Mouse (Mus musculus) embryonic facial prominence, embryonic 14.5 days (tissue): ENCODE results near the gene Zbtb16. TPM values are rescaled to one million over a fixed set of nuclear protein-coding genes. Genes with fewer than 3 reads are reported as not detected.

Source experiments
- ATAC-seq: fragments of 200-750 bp; cut with Nextera tagmentation; 2 replicates; pipeline ENCODE4 v1.8.0; 2017; ENCODE audit warnings: low read depth, moderate number of reproducible peaks, moderate TSS enrichment
- DNase-seq: peaks from one replicate; pipeline ENCODE4 v3.0.0-alpha.2; 2015; ENCODE audit warnings: low spot score
- H3K27ac ChIP-seq: fragments of 300-500 bp; sonication (generic); replicated peaks from 2 replicates; pipeline ENCODE4 v1.5.1; 2014; ENCODE audit warnings: low read depth, mild to moderate bottlenecking, low read length, moderate library complexity
- H3K27me3 ChIP-seq: fragments of 300-500 bp; sonication (generic); replicated peaks from 2 replicates; pipeline ENCODE4 v1.6.1; 2014; ENCODE audit warnings: low read length; ENCODE audit not compliant: control insufficient read depth, insufficient read depth
- H3K36me3 ChIP-seq: fragments of 300-500 bp; sonication (generic); 2 replicates; pipeline ENCODE4 v1.6.1; 2014; ENCODE audit warnings: low read length, mixed read lengths; ENCODE audit not compliant: control insufficient read depth, insufficient read depth
- H3K4me1 ChIP-seq: fragments of 300-500 bp; sonication (generic); 2 replicates; pipeline ENCODE4 v1.6.1; 2014; ENCODE audit warnings: antibody characterized with exemption, low read length; ENCODE audit not compliant: control insufficient read depth, insufficient read depth
- H3K4me2 ChIP-seq: fragments of 300-500 bp; sonication (generic); 2 replicates; pipeline ENCODE4 v1.6.1; 2014; ENCODE audit warnings: low read depth, mild to moderate bottlenecking, low read length, moderate library complexity, mixed read lengths
- H3K4me3 ChIP-seq: fragments of 300-500 bp; sonication (generic); 2 replicates; pipeline ENCODE4 v1.5.1; 2014; ENCODE audit warnings: low read depth, mild to moderate bottlenecking, low read length
- H3K9ac ChIP-seq: fragments of 300-500 bp; sonication (generic); 2 replicates; pipeline ENCODE4 v1.6.1; 2014; ENCODE audit warnings: low read depth, mild to moderate bottlenecking, low read length, moderate library complexity, mixed read lengths
- H3K9me3 ChIP-seq: fragments of 300-500 bp; sonication (generic); 2 replicates; pipeline ENCODE4 v1.6.1; 2016; ENCODE audit warnings: low read length; ENCODE audit not compliant: control insufficient read depth
- WGBS: fragments of 180-500 bp; shearing (Covaris S2); extraction: QIAGEN DNeasy Blood & Tissue Kit; methylation state at CpG from one replicate; pipeline ENCODE4 v1.1.7; 2014; 5-methylcytosine and 5-hydroxymethylcytosine counted together
- polyA plus RNA-seq: library from polyadenylated mRNA; unstranded; fragments of >200 nt; fragmentation: Nextera tagmentation; extraction: Ambion mirVana; gene quantifications from 2 replicates; pipeline ENCODE4 v1.2.1, GENCODE M21; 2014

The Zbtb16 gene
- polyA plus RNA-seq, 1 experiment from 2014 or later: 4.1 TPM

DNA sequence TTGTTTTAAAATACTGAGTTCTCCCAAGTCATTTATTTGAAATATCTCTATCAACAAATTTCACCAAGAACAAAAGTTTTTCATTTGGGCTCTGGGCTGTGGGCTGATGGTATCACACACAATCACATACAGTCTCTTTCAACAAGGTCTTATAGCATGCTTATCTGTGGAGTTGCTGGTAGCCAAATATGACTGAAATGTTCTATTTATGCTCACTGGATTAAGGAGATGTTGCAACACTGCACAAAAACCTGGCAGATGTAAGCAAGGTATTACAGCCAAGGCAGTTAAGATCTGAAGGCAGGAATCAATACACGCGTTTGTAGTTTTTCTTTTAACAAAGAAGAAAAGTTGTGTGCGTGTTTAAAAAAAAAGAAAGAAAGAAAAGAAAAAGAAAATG is 84.1 kb downstream of the Zbtb16 start:
- H3K4me2 ChIP-seq: no peak overlapping the region
- no peaks in the 10 kb centered on the region for H3K36me3 ChIP-seq
- no peaks in the 10 kb centered on the region for H3K27me3 ChIP-seq
- no peaks in the 10 kb centered on the region for H3K9me3 ChIP-seq
- H3K4me3 ChIP-seq: no peak overlapping the region
- H3K9ac ChIP-seq: no peak overlapping the region
- DNase-seq (peak; percentile 21), ATAC-seq (no peak)
- peaks cover 13% of the 10 kb centered on the region for H3K4me1 ChIP-seq
- WGBS: 71% methylated on average over 3 of the region's 3 CpGs
- H3K27ac ChIP-seq: no peak overlapping the region

DNA sequence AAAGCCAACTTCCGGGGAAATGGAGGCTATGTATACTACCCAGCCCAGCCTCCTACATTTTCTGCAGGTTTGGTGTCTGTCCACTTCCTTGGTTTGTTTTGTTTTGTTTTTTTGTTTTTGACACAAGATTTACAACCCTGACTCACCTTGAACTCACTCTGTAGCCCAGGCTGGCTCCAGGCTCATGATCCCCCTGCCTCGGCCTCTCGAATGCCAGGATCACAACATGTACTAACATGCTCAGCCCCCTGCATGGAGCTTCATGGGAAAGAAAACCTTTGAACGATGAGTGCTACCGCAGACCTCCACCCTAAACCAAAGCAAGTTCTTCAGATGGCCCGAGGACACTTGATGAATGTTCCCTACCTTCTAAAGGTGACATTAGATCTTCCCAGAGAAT is 86.4 kb downstream of the Zbtb16 start:
- Histone ChIP-seq H3K27me3 (no peaks in the 10 kb centered on the region), H3K4me1 (peaks cover 2% of the 10 kb centered on the region; the same call in 1 of the 2 replicates), H3K4me3 (no peak overlapping the region), H3K9me3 (no peaks in the 10 kb centered on the region), H3K36me3 (no peaks in the 10 kb centered on the region), H3K9ac (no peak overlapping the region), H3K27ac (no peak overlapping the region), H3K4me2 (no peak overlapping the region)
- 88% methylated on average over 6 of the region's 6 CpGs for WGBS
- DNase-seq (no peak), ATAC-seq (no peak)

DNA sequence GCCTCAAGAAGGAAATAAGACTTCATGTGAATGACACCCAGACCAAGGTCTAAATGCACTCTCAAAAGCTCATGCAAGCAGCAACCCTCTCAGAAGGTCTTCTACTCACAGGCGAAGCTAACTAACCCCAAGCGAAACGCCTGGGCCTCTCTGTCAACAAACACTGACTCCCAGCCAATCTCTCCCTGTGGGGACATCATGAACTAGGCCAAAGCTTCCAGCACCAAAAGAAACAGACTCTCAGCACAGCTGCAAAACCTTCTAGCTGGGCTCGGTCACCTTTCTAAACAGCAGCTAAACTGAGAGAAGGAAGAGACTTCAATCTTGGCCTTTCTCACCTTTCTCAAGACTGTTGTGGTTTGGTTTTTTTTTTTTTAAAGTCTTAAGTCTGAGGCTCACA is 86.9 kb downstream of the Zbtb16 start:
- WGBS: 63% methylated on average over 4 of the region's 4 CpGs
- no peak overlapping the region for H3K27ac ChIP-seq

DNA sequence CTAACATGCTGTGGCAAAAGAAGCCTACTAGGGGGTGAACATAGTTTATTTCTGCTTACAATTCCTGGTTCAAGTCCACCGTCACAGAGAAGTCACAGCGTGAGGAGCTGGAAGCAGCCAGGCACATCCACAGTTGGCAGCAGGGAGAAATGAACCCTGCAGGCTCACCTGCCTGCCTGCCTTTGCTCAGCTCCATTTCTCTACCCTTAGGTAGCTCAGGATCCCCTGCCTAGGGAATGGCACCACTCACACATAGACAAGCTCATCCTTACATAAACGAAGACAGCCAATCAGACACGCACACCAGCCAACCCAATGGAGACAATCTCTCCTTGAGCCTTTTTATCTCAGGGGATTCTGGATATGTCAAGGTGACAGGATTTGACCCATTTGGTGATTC is 87.3 kb downstream of the Zbtb16 start:
- Histone ChIP-seq H3K4me3 (no peak overlapping the region), H3K36me3 (no peaks in the 10 kb centered on the region), H3K4me1 (peaks cover 4% of the 10 kb centered on the region; the same call in 1 of the 2 replicates), H3K27me3 (no peaks in the 10 kb centered on the region), H3K9me3 (no peaks in the 10 kb centered on the region), H3K9ac (no peak overlapping the region), H3K27ac (no peak overlapping the region), H3K4me2 (no peak overlapping the region)
- ATAC-seq (no peak), DNase-seq (no peak)
- 99% methylated on average over 4 of the region's 4 CpGs for WGBS

More for the DNA sequence above, 86.9 kb downstream of the Zbtb16 start:
- H3K4me3 ChIP-seq: no peak overlapping the region
- H3K4me2 ChIP-seq: no peak overlapping the region
- H3K27me3 ChIP-seq: no peaks in the 10 kb centered on the region
- DNase-seq (no peak), ATAC-seq (no peak)
- H3K4me1 ChIP-seq: peaks cover 4% of the 10 kb centered on the region; the same call in 1 of the 2 replicates
- H3K9ac ChIP-seq: no peak overlapping the region
- H3K9me3 ChIP-seq: no peaks in the 10 kb centered on the region
- no peaks in the 10 kb centered on the region for H3K36me3 ChIP-seq

DNA sequence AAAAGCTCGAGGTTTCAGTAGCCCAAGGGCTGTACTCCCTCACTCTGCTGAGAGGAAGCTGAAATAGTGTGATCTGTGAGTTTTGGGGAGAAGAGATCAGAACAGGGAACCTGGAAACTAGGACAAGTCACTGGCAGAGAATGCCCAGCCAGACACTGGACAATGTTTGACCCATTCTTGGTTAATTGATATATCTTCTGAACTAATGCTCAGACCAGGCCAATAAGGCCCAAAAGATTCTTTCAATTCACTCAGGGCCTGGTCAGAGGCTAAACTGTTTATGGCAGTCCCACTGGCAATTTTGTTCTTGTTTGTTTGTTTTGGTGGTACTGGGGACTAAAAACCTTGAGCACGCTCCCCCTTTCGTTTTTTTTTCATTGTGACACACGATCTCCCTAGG is 87.8 kb downstream of the Zbtb16 start:
- no peak overlapping the region for H3K4me2 ChIP-seq
- WGBS: 76% methylated on average over 4 of the region's 4 CpGs

DNA sequence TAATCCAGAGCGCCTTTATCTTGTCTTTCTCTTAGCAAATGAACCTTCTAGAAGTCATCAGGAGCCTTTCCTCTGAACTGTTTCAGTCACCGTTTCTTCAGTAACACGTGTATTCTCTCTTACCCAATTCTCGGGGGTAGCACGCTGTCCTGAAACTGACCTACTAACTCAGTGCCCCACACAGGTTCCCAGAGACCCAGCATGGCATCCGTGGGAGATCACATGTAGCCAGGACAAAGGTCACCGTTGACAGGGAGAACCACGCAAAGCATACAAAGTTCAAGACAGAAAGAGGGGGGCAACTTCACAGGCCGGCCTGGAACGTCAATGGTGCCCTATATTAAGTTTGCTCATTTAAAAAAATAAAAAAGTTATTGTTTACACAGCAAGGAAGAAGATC is 89.5 kb downstream of the Zbtb16 start:
- DNase-seq: no peak
- Histone ChIP-seq H3K9ac (no peak overlapping the region), H3K27ac (no peak overlapping the region), H3K4me2 (no peak overlapping the region), H3K4me3 (no peak overlapping the region), H3K9me3 (no peaks in the 10 kb centered on the region), H3K4me1 (peaks cover 4% of the 10 kb centered on the region; the same call in 1 of the 2 replicates), H3K27me3 (no peaks in the 10 kb centered on the region), H3K36me3 (no peaks in the 10 kb centered on the region)
- 94% methylated on average over 10 of the region's 10 CpGs for WGBS
- ATAC-seq: no peak

More for the DNA sequence above, 87.8 kb downstream of the Zbtb16 start:
- Histone ChIP-seq H3K36me3 (no peaks in the 10 kb centered on the region), H3K9me3 (no peaks in the 10 kb centered on the region), H3K27me3 (no peaks in the 10 kb centered on the region), H3K4me3 (no peak overlapping the region), H3K9ac (no peak overlapping the region), H3K4me1 (peaks cover 4% of the 10 kb centered on the region; the same call in 1 of the 2 replicates), H3K27ac (no peak overlapping the region)
- DNase-seq: no peak
- ATAC-seq: no peak

DNA sequence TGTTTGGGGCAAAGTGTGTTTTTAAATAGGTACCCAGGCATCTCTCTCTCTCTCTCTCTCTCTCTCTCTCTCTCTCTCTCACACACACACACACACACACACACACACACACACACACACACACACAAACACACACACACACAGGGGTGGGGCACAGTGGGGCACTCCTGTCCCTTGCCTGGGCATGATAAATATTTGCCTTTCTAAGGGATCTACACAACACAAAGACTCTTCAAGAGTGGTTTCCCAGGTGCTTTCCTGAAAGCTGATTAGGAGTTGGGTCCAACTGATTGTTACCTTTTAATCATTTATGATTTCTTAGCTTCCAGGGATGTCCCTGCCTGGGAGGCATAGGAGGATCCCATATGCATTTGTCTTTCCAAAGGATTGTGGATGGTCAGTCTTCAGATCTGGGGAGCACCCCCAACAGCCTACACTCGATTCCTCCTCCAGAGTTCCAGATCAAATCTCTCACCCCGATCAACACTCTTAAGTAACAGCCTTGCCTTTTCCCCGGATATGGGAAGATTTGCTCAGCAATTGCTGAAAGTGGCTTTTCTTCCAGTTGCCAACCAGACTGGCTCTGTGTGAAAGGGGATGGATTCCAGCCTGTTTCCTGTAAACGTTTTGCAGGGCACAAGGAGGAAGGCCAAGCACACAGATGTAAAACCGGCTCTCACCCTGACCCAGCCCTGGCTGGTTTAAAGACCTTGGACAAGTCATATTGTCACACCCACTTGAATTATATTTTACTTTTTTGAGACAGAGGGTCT is 90.5 kb downstream of the Zbtb16 start:
- H3K36me3 ChIP-seq: no peaks in the 10 kb centered on the region
- no peak overlapping the region for H3K27ac ChIP-seq
- H3K4me3 ChIP-seq: no peak overlapping the region
- no peaks in the 10 kb centered on the region for H3K9me3 ChIP-seq
- H3K4me2 ChIP-seq: no peak overlapping the region
- WGBS: 61% methylated on average over 5 of the region's 5 CpGs
- DNase-seq (no peak), ATAC-seq (no peak)
- H3K4me1 ChIP-seq: peaks cover 10% of the 10 kb centered on the region
- H3K9ac ChIP-seq: no peak overlapping the region
- H3K27me3 ChIP-seq: no peaks in the 10 kb centered on the region

DNA sequence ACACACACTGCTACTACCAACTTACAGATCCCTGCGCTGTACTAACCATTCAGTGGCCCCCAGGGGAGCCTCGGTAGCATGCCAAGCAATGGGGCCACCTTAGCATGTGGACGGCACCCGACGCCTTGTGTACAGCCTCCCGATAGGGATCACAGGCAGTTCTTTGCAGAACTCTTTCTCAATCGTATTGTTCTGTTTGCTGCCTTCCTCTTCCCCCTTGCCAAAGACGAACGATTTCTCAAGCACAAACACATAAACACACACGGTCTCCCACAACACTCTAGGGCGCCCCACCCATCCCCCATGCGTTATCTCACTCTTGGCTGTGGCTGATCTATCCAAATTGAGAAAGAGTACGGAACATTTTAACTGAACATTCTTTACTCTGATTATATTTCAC is 91.1 kb downstream of the Zbtb16 start:
- Histone ChIP-seq H3K27me3 (no peaks in the 10 kb centered on the region), H3K9ac (no peak overlapping the region), H3K36me3 (no peaks in the 10 kb centered on the region), H3K4me2 (no peak overlapping the region), H3K27ac (no peak overlapping the region), H3K4me1 (peaks cover 16% of the 10 kb centered on the region), H3K9me3 (no peaks in the 10 kb centered on the region), H3K4me3 (no peak overlapping the region)
- 74% methylated on average over 13 of the region's 13 CpGs for WGBS
- DNase-seq (peak; percentile 43), ATAC-seq (no peak)

DNA sequence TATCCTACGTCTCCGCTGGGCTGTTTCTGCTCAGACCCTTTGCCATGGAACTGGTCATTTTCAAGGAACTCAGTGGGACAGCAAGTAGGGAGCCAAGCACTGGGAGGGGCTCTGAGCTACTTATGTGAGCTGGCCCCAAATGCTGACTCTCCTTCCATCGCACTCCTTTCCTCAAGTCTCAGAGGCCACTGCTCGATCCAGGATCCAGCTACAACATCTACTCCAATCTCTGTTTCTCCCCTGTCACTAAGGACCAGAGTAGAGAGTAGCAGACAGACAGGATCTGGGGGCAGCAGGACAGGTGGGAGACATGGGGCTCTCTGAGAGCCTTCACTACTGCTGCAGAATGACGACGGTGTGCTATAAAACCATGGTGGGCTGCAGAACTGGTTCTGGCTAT is 91.6 kb downstream of the Zbtb16 start:
- Histone ChIP-seq H3K9me3 (no peaks in the 10 kb centered on the region), H3K4me2 (no peak overlapping the region), H3K36me3 (no peaks in the 10 kb centered on the region), H3K9ac (no peak overlapping the region), H3K4me3 (no peak overlapping the region), H3K4me1 (peaks cover 20% of the 10 kb centered on the region), H3K27me3 (no peaks in the 10 kb centered on the region), H3K27ac (no peak overlapping the region)
- ATAC-seq (no peak), DNase-seq (no peak)
- WGBS: 94% methylated on average over 6 of the region's 6 CpGs
